Comparison of ENCODE assay signal across 8 mouse cellular contexts in the genomic region with DNA sequence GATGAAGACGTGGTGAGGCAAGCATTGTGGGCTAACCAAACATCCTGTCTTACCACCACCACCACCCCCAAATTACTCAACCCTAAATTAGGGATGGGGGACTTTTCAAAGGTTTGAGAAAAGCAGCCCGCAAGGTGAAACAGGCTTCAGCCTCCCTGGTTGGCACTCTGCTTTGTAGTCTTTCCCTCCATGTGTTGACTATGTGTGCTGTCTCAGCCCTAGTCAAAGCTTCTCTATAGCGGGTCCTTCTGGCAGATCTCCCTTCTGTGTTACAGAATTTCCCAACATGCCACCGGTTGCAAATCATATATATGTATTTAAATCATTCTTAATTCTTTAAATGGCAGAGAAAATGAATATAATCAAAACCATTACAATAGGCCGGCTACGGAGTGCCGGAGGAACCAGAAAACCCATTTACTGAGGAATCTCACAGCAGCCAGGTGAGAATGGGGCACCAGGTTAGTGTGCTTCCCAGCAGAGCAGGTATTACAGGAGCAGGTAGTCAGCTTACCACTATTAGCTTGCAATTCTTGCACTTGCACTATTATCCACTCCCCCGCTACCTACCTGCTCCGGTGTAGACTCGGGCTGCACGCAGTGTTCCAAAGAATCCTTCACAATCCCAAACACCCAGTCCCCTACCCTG. TPM values are rescaled to one million over a fixed set of nuclear protein-coding genes. Genes with fewer than 3 reads are reported as not detected.
DNase-seq lines count a peak whose midpoint lies in the region; ATAC-seq lines count a peak whose summit lies in the region.

No protein-coding gene starts in this region.

- H3K9me3 ChIP-seq in limb, embryonic 11.5 days (ENCODE audit: control insufficient read depth, low read length), result no peaks in the 10 kb centered on the region
- no peaks in the 10 kb centered on the region for H3K9me3 ChIP-seq in stomach, embryonic 14.5 days (ENCODE audit: control insufficient read depth, low read depth, low read length)

- H3K36me3 ChIP-seq in limb, embryonic 11.5 days (ENCODE audit: control insufficient read depth, insufficient read depth, low read length), result no peaks in the 10 kb centered on the region
- no peaks in the 10 kb centered on the region for H3K36me3 ChIP-seq in stomach, embryonic 14.5 days (ENCODE audit: control insufficient read depth, insufficient read depth, low read length)

- peak overlapping the region; percentile 62 for H3K9ac ChIP-seq in limb, embryonic 11.5 days (ENCODE audit: low read length)
- H3K9ac ChIP-seq in stomach, embryonic 14.5 days (replicated peaks; ENCODE audit: low read depth, low read length), result peak overlapping the region; percentile 55

- no peak overlapping the region for H3K27ac ChIP-seq in limb, embryonic 11.5 days (replicated peaks; ENCODE audit: low read depth, low read length)
- no peak overlapping the region for H3K27ac ChIP-seq in stomach, embryonic 14.5 days (ENCODE audit: low read length)

- H3K4me2 ChIP-seq in limb, embryonic 11.5 days (ENCODE audit: low read depth, severe bottlenecking), result peak overlapping the region; percentile 74
- H3K4me2 ChIP-seq in stomach, embryonic 14.5 days (replicated peaks; ENCODE audit: low read depth, low read length), result peak overlapping the region; percentile 79

- peak; percentile 2 for DNase-seq in CD4-positive, CD25-positive, alpha-beta regulatory T cell, adult 2 months (ENCODE audit: low read depth, low spot score)
- DNase-seq in right cerebral cortex, postnatal 4 days, result peak; percentile 2
- DNase-seq in right cerebral cortex, postnatal 36 days (ENCODE audit: low spot score in 2 of 2), result no peak
- no peak for DNase-seq in limb, embryonic 11.5 days (ENCODE audit: low spot score)
- DNase-seq in cerebellum, adult 8-10 months, result no peak
- DNase-seq in adrenal gland, adult 18-20 months (ENCODE audit: low spot score in 2 of 2), result no peak

- 33% methylated on average over 11 of the region's 11 CpGs for WGBS in limb, embryonic 11.5 days
- WGBS in stomach, embryonic 14.5 days, result 28% methylated on average over 11 of the region's 11 CpGs

- H3K4me1 ChIP-seq in limb, embryonic 11.5 days (ENCODE audit: control insufficient read depth, insufficient read depth, low read length), result no peaks in the 10 kb centered on the region
- no peaks in the 10 kb centered on the region for H3K4me1 ChIP-seq in stomach, embryonic 14.5 days (ENCODE audit: control insufficient read depth, insufficient read depth, low read length)

- H3K4me3 ChIP-seq in limb, embryonic 11.5 days (ENCODE audit: low read depth, low read length), result peak overlapping the region; percentile 48
- H3K4me3 ChIP-seq in stomach, embryonic 14.5 days (ENCODE audit: low read depth, low read length), result peak overlapping the region; percentile 49

- ATAC-seq in CD4-positive, CD25-positive, alpha-beta regulatory T cell, adult 4 months, result no peak
- ATAC-seq in limb, embryonic 11.5 days (ENCODE audit: insufficient number of reproducible peaks, low FRiP score, low TSS enrichment, low read depth), result peak; percentile 33; the same call in 1 of the 2 replicates
- no peak for ATAC-seq in stomach, embryonic 14.5 days (ENCODE audit: insufficient number of reproducible peaks, insufficient read depth, low FRiP score, low read depth)

- H3K27me3 ChIP-seq in limb, embryonic 11.5 days (ENCODE audit: control insufficient read depth, insufficient read depth, low read length), result no peaks in the 10 kb centered on the region
- H3K27me3 ChIP-seq in stomach, embryonic 14.5 days (ENCODE audit: control insufficient read depth, insufficient read depth, low read length), result no peaks in the 10 kb centered on the region

RNA-seq across cellular contexts. Expression of gene Zfp459, which starts 0.5 kb away (rescaled TPM):
- polyA plus RNA-seq in CD4-positive, CD25-positive, alpha-beta regulatory T cell, adult 4 months (2017; shearing (Covaris generic)), result 1 to 10 TPM; 2.3 to 2.4 TPM
- polyA plus RNA-seq in limb, embryonic 11.5 days (2014; fragmentation: Nextera tagmentation; extraction: Ambion mirVana), result 1.2 and 1.3 TPM in 2 replicates
- 0.62 and 0.87 TPM in 2 replicates for polyA plus RNA-seq in stomach, embryonic 14.5 days (2014; fragmentation: Nextera tagmentation; extraction: Ambion mirVana)
- 1 to 10 TPM in 1 of 2 experiments, under 1 TPM in 1; 0.99 to 1.5 TPM for total RNA-seq in adrenal gland, adult 18-20 months (2021)

RNA-seq across cellular contexts. Expression of gene Zfp429, which starts 21.1 kb away (rescaled TPM):
- 10 to 100 TPM; 21.8 to 24.6 TPM for polyA plus RNA-seq in CD4-positive, CD25-positive, alpha-beta regulatory T cell, adult 4 months (2017; shearing (Covaris generic))
- polyA plus RNA-seq in limb, embryonic 11.5 days (2014; fragmentation: Nextera tagmentation; extraction: Ambion mirVana), result 4.3 and 5.4 TPM in 2 replicates
- 6.0 and 7.3 TPM in 2 replicates for polyA plus RNA-seq in stomach, embryonic 14.5 days (2014; fragmentation: Nextera tagmentation; extraction: Ambion mirVana)
- total RNA-seq in adrenal gland, adult 18-20 months (2021), result 1 to 10 TPM; 4.0 to 4.3 TPM

RNA-seq across cellular contexts. Expression of gene Zfp874a, which starts 30.7 kb away (rescaled TPM):
- 10 to 100 TPM; 14.1 to 19.7 TPM for polyA plus RNA-seq in CD4-positive, CD25-positive, alpha-beta regulatory T cell, adult 4 months (2017; shearing (Covaris generic))
- polyA plus RNA-seq in limb, embryonic 11.5 days (2014; fragmentation: Nextera tagmentation; extraction: Ambion mirVana), result 9.5 and 9.7 TPM in 2 replicates
- polyA plus RNA-seq in stomach, embryonic 14.5 days (2014; fragmentation: Nextera tagmentation; extraction: Ambion mirVana), result 11.2 TPM in 2 replicates
- total RNA-seq in adrenal gland, adult 18-20 months (2021), result 10 to 100 TPM; 16.0 to 20.6 TPM

RNA-seq across cellular contexts. Expression of gene Zfp456, which starts 45.1 kb away (rescaled TPM):
- 1 to 10 TPM; 4.2 to 7.7 TPM for polyA plus RNA-seq in CD4-positive, CD25-positive, alpha-beta regulatory T cell, adult 4 months (2017; shearing (Covaris generic))
- polyA plus RNA-seq in limb, embryonic 11.5 days (2014; fragmentation: Nextera tagmentation; extraction: Ambion mirVana), result 1.2 and 1.5 TPM in 2 replicates
- 2.5 and 3.0 TPM in 2 replicates for polyA plus RNA-seq in stomach, embryonic 14.5 days (2014; fragmentation: Nextera tagmentation; extraction: Ambion mirVana)
- total RNA-seq in adrenal gland, adult 18-20 months (2021), result 1 to 10 TPM; 1.2 TPM

RNA-seq across cellular contexts. Expression of gene Gm28041, which starts 45.1 kb away (rescaled TPM):
- 1 to 10 TPM; 1.0 to 1.1 TPM for polyA plus RNA-seq in CD4-positive, CD25-positive, alpha-beta regulatory T cell, adult 4 months (2017; shearing (Covaris generic))
- polyA plus RNA-seq in limb, embryonic 11.5 days (2014; fragmentation: Nextera tagmentation; extraction: Ambion mirVana), result 0.59 TPM in 1 of 2 replicates, not detected in the other
- 0.62 and 0.91 TPM in 2 replicates for polyA plus RNA-seq in stomach, embryonic 14.5 days (2014; fragmentation: Nextera tagmentation; extraction: Ambion mirVana)
- 1 to 10 TPM; 1.3 to 2.1 TPM for total RNA-seq in adrenal gland, adult 18-20 months (2021)

Comparison
In these comparisons a context has a peak if more than half of its experiments do, and no peak if none do; other contexts are left out.
1. DNase-seq: peak in CD4-positive, CD25-positive, alpha-beta regulatory T cell, adult 2 months (single experiment) and right cerebral cortex, postnatal 4 days (single experiment); none in right cerebral cortex, postnatal 36 days (0 of 2), limb, embryonic 11.5 days (single experiment), cerebellum, adult 8-10 months (single experiment) and adrenal gland, adult 18-20 months (0 of 2).